Mouse (Mus musculus) Patski (cell line): ENCODE data around the gene Vmn1r163. TPM values are rescaled to one million over a fixed set of nuclear protein-coding genes. Genes with fewer than 3 reads are reported as not detected.
"Not testable (repeated sequence)": the region's sequence is repeated elsewhere in the genome, so short reads cannot be mapped to it uniquely, and the experiment has no call there.

ENCODE experiments used
- ATAC-seq: fragments of 100-300 bp; one replicate; pipeline ENCODE4 v1.8.0; 2021
- CTCF ChIA-PET: fragments of 350-600 bp; sonication (Branson Sonifier 250); formaldehyde crosslinking; loops from one replicate; lab custom pipeline; 2022; ENCODE audit warnings: inconsistent platforms; lab: Charles Lee
- POLR2A ChIA-PET: fragments of 350-600 bp; sonication (Branson Sonifier 250); formaldehyde crosslinking; loops from one replicate; lab custom pipeline; 2022; ENCODE audit warnings: antibody characterized with exemption, inconsistent platforms; lab: Charles Lee
- DNase-seq: peaks from one replicate; pipeline ENCODE4 v3.0.0-alpha.2; 2011; ENCODE audit warnings: low read depth, low spot score
- H3K27me3 ChIP-seq: fragments of 371-371 bp; one replicate; pipeline ENCODE4 v1.5.1; 2021
- in situ Hi-C: fragments of 300-500 bp; cut with MboI; formaldehyde crosslinking; loops from 3 replicates; pipeline ENCODE4 v1.11.1; 2018; ENCODE audit warnings: low pct_unique_long_range_greater_than_20kb, mixed read lengths
- polyA plus RNA-seq: library from polyadenylated mRNA; unstranded; gene quantifications from one replicate; pipeline ENCODE4 v1.2.3, GENCODE M21; 2021

Gene Vmn1r163
- not detected for polyA plus RNA-seq

GRCm38 (mm10) chr7:23055240-23055639 lies at the start of gene Vmn1r163:
Vmn1r163 (plus strand) TSS chr7:23055540.
- CTCF ChIA-PET, in situ Hi-C loops, H3K27me3 ChIP-seq, POLR2A ChIA-PET, DNase-seq, ATAC-seq: not testable (repeated sequence)

GRCm38 (mm10) chr7:23019823-23020222 lies 35.5 kb upstream of the Vmn1r163 start, which contains the start of gene Gm4216:
Gm4216 (minus strand) TSS chr7:23019923.
- CTCF ChIA-PET, ATAC-seq, in situ Hi-C loops, DNase-seq, POLR2A ChIA-PET, H3K27me3 ChIP-seq: not testable (repeated sequence)

GRCm38 (mm10) chr7:23067356-23067755 lies 12.0 kb downstream of the Vmn1r163 start, which contains the start of gene Gm8720:
Gm8720 (minus strand) TSS chr7:23067456.
- CTCF ChIA-PET, ATAC-seq, POLR2A ChIA-PET, DNase-seq, in situ Hi-C loops, H3K27me3 ChIP-seq: not testable (repeated sequence)

Other genes with a start within 250 kb of the Vmn1r163 start
- gene Vmn1r159, start 211.9 kb upstream of the Vmn1r163 start, polyA plus RNA-seq, result not detected
- gene Vmn1r160, start 184.3 kb upstream of the Vmn1r163 start, polyA plus RNA-seq, result not detected
- gene Gm4214, start 70.9 kb upstream of the Vmn1r163 start, polyA plus RNA-seq, result not detected
- not detected for gene Gm4216, start 35.6 kb upstream of the Vmn1r163 start, polyA plus RNA-seq
- not detected for gene Gm8720, start 11.9 kb downstream of the Vmn1r163 start, polyA plus RNA-seq
- gene Gm10662, start 88.9 kb downstream of the Vmn1r163 start, polyA plus RNA-seq, result not detected
- gene Vmn1r165, start 161.8 kb downstream of the Vmn1r163 start, polyA plus RNA-seq, result not detected
- not detected for gene Vmn1r166, start 196.1 kb downstream of the Vmn1r163 start, polyA plus RNA-seq
- gene Gm6902, start 223.4 kb downstream of the Vmn1r163 start, polyA plus RNA-seq, result not detected
- gene Nlrp4e, start 245.7 kb downstream of the Vmn1r163 start, polyA plus RNA-seq, result not detected